Mouse (Mus musculus): ENCODE data around the gene Prss41.

Gene Prss41

DNA sequence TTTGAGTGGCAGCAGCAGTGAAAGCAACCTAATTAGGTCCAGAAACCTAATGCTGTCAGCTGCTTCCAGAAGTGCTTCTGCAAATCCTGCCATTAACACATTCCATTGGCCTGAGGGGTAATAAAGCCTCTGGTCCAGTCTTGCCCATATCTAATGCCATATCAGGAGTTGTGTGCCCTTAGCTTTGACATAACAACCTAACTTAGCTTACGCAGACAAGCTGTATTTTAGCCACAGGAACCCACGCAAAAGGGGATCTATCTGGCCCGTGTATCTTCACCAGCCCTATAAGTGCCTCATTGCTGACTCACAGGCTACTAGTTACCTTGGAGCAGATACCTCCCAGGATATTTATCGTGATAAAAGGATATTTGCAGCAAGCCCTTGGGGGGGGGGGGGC lies 18.4 kb downstream of the Prss41 start:
- DNase-seq (ENCODE audit: low spot score) = no peak

DNA sequence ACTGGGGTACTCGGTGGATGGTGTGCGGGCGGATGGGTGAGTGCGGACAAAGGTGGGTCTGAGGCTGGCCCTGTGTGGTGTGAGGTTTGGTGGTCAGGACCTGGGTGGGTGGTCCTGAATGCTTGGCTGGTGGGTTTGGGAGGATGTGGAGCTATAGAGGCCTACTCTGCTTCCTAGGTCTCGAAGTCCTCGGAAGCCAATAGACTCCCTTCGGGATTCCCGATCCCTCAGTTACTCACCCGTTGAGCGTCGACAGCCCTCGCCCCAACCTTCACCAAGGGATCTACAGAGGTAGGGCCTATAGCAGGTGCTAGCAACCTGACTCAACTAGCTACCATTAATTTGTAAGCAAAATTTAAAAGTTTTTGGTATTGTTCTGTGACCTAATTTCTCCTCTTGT lies 20.4 kb downstream of the Prss41 start:
- DNase-seq (ENCODE audit: low spot score) = no peak

DNA sequence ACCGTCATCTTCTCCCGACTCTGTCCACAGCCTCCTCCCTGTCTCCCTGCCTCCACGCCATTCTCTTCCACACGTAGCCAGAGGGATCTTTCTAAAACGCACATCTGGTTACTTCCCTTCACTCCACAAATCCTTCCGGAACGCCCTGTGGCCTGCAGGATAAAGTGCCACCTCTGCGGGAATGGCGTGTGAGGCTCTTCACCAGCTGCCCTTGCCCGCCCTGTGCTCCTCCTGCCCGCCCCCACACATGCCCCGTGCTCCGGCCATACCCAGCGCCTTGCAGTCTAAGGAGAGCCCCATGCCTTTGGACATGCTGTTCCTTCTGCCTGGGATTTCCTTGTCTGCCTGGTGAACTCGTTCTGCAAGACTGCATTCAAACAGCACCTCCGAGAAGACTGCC lies 21.0 kb downstream of the Prss41 start:
- no peak for DNase-seq (ENCODE audit: low spot score)

DNA sequence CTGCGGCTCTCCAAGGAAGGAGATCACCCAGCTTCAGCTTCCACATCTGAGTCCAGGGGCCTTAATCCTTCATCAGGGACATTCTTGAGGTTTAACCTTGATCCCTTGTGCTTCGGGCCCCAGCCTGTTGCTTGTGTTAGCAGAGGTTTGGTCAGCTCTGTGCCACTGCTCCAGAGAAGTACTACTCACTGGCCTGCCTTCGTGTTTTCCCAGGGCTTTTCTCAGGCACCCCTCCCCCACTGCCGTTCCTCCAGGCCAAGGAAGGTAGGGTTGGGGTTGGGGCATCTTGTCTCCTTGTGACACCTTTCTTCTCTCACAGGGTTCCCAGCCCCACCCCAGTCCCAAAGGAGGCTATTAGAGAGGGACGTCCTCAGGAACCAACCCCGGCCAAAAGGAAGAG lies 21.9 kb downstream of the Prss41 start:
- DNase-seq (ENCODE audit: low spot score) = no peak

DNA sequence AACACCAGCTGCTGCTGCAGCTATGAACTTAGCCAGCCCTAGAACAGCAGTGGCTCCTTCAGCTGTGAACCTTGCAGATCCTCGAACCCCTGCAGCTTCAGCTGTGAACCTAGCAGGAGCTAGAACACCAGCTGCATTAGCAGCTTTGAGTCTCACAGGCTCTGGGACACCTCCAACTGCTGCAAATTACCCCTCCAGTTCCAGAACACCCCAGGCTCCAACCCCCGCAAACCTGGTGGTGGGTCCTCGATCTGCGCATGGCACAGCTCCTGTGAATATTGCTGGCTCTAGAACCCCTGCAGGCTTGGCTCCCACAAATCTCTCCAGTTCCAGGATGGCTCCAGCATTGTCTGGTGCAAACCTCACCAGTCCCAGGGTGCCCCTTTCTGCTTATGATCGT lies 23.2 kb downstream of the Prss41 start:
- DNase-seq (ENCODE audit: low spot score) = no peak

DNA sequence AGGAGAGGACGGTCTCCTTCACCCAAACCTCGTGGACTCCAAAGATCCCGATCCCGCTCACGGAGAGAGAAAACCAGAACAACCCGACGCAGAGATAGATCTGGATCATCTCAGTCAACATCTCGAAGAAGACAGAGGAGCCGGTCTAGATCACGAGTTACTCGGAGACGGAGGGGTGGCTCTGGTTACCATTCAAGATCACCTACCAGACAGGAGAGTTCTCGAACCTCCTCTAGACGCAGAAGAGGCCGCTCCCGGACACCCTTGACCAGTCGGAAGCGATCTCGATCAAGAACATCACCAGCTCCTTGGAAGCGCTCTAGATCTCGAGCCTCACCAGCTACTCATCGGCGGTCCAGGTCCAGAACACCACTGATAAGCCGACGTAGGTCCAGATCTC lies 24.7 kb downstream of the Prss41 start:
- no peak for DNase-seq (ENCODE audit: low spot score)

DNA sequence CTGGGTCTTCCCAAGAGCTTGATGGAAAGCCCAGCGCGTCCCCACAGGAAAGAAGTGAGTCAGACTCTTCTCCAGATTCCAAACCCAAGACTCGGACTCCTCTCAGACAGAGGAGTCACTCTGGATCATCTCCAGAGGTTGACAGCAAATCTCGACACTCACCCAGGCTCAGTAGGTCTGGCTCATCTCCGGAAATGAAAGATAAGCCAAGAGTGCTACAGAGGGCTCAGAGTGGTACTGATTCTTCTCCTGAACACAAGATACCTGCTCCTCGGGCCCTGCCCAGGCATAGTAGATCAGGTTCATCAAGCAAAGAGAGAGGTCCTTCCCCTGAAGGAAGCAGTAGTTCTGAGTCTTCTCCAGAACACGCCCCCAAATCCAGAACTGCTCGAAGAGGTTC lies 25.4 kb downstream of the Prss41 start:
- DNase-seq (ENCODE audit: low spot score) = no peak

DNA sequence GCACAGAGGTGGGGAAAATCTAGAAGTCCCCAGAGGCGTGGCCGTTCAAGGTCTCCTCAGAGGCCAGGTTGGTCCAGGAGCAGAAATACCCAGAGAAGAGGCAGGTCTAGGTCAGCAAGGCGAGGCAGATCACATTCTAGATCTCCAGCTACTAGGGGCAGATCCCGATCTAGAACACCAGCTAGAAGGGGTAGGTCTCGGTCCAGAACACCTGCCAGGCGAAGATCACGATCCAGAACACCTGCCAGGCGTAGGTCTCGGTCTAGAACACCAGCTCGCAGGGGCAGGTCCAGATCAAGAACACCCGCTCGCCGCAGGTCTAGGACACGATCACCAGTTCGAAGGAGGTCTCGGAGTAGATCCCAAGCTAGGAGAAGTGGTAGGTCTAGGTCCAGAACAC lies 28.3 kb downstream of the Prss41 start:
- no peak for DNase-seq (ENCODE audit: low spot score)

DNA sequence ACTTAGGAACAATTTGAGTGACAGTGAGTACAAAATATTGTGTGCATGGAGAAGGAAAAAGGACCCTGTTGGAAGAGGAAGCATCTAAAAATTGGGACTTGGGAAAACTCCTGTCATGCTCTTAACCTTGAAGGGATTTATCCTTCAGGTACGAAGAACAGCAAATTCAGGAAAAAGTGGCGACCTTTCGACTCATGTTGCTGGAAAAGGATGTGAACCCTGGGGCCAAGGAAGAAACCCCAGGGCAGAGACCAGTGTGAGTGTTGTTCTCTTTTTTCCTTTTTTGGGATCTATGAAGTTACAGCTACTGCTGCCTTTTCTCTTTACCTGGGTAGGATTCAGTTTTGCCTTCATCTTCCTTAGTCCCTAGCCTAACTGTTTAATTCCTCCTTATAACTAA lies 36.1 kb downstream of the Prss41 start:
- no peak for DNase-seq (ENCODE audit: low spot score)

DNA sequence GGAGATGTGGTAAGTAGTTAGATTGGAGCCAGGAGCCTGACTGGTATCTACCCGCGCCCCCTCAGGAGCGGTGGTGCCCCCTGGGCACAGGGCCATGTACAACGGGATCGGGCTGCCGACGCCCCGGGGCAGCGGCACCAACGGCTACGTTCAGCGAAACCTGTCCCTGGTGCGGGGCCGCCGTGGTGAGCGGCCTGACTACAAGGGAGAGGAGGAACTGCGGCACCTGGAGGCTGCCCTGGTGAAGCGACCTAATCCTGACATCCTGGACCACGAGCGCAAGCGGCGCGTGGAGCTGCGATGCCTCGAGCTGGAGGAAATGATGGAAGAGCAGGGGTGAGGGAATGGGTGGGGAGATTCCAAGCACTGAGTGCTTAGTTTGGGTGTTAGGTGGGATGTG lies 37.1 kb downstream of the Prss41 start:
- DNase-seq (ENCODE audit: low spot score) = no peak

DNA sequence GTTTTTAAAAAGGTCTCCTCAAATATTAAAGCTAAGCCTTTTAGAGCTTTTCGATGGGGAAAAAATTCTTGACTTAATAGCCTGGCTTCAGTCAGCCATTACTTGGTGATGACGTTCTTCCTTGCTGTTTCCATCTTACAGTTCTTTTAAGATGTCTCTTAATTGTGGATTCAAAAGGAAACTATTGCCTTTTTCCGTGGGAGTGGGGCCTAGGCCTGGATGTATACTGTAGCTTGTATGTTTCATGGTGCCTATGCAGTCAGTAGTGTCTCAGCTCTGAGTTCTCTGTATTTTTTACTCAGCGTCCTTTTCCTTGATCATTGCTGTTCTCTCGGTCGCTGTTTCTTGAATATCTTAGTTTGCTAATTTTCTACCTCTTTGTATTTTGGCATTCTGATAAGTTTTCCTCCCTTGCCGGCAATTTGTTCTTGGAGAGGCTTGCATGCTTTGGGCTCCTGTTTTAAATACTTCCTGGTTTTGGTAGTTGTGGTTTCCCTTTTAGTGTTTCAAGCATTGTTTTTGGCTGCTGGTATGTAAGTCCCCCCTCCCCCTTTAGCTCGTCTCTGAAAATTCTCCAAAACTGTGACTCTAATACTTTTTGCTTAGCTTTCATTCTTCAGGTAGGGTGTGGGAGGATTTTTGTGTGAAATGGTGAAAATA lies 39.4 kb downstream of the Prss41 start:
- no peak for DNase-seq (ENCODE audit: low spot score)

DNA sequence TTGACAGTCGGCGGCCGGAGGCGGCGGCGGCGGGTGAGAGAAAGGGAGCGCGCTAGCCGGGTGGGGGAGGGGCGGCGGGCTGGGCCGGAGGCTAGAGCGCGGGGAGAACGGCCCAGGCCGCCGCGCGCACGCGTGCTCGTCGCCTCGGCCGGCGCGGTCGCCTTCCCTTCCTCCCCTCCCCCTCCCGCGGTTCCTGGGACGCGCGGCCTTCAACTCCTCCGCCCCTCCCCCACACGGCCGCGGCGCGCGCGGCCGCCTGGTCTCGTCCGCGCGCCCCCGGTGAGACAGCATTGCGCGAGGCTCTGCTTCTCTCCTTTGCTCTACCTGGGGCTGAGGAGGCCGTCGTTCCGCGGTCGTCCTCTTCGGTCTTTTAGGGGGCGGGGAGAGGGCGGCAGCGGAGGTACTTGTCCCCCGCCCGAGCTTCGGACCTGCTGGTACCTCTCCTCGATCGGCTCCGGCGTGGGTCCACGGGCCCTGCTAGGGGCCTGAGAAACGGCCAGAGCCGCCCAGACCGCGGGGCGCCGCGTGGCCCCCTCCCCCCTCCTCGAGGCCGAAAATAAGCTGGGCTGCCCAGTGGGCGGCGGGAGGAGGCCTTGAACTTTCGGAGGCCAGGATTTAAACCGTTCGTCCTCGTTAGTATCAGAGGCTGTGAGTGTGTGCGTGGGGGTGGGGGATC lies 40.5 kb downstream of the Prss41 start:
- peak; percentile 94 for DNase-seq (ENCODE audit: low spot score)

DNA sequence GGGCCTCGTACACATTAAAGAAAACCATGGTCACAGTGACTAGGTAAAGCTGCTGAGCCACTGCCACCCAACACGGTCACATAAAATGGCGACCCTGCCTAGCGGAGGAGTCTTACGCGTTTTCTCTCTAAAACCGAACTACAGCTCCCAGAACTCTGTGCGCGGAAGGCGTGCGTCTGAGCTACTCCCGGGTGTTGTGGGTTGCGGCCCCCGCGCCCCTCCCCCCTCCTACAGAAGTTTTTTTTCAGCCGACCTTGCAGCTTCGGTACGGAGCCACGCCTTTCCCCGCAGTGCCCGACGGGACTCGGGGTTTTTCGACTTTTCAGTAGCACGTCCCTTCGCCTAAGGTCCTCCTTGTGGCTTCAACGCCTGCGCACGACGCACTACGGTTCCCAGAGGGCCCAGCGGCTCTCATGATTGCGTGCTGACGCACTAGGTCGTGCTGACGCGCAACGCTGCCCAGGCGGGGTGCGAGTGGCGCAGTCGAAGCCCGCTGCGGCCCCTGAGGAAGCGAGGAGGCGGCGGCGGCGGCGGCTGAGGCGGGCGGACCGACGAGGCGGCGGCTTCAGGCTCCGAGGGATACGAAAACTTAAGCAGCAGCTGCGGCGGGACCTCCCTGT lies 41.1 kb downstream of the Prss41 start:
- DNase-seq (ENCODE audit: low spot score) = peak; percentile 99

DNA sequence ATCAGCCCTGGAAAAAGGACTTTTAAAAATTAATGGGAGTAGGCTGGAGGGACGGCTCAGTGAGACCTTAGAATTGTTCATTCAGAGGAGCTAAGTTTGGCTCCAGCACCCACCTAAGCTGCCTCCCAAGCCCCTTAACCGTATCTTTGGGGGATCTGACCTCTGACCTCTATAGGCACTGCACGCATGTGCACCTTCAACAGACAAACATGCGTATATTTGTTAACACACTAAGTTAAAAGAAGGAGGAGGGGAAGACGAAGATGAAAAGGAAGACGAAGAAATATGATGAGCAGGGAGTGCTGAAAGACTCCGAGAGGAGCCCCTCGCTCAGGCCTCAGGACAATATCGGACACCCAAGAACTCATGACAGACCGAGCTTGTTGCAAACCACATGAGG lies 42.3 kb downstream of the Prss41 start:
- no peak for DNase-seq (ENCODE audit: low spot score)

DNA sequence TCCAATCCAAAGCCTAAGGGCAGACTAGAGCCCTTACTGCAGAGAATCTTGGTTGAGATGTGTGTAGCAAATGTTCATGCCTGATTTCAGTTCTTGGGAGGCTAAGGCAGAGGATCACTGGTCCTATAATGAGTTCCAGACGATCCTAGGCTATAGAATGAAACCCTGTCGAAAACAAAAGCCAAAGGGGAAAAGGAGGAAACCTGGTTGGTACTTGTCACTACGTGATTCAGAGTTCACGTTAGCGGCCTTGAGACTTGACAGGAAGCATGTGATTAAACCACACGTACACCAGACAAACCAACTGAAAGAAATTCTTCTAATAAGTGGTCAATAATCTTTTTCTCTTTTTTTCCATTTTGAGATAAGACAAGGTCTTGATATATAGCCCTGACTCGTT lies 46.7 kb downstream of the Prss41 start:
- DNase-seq (ENCODE audit: low spot score) = peak; percentile 45

DNA sequence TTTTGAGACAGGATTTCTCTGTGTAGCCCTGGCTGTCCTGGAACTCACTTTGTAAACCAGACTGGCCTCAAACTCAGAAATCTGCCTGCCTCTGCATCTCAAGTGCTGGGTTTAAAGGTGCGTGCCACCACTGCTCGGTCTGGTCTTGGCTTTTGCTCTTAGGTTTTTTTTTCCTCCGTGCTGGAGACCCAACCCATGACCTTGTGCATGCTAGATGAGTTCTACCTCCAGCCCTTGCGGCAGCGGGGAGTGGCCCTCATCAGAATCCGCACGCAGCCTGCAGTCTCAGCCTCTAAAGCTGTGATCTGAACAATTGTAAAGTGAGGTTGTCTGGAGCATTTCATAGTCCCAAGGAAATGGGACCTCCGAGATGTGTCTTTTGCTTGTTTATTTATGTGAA lies 48.6 kb downstream of the Prss41 start:
- no peak for DNase-seq (ENCODE audit: low spot score)

DNA sequence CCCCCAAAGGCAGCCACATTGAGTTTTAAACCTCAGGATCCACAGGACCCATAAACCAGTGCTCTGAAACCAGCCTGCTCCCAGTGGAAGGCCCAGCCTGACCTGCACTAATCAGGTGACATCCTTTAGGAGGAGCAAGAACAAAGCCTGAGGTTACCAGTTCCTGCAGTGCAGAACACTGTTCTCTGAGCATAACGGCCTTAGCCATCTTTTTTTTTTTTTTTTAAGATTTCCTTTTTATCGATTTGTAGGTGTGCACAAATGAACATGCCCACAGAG lies 53.0 kb downstream of the Prss41 start:
- DNase-seq (ENCODE audit: low spot score) = no peak

DNA sequence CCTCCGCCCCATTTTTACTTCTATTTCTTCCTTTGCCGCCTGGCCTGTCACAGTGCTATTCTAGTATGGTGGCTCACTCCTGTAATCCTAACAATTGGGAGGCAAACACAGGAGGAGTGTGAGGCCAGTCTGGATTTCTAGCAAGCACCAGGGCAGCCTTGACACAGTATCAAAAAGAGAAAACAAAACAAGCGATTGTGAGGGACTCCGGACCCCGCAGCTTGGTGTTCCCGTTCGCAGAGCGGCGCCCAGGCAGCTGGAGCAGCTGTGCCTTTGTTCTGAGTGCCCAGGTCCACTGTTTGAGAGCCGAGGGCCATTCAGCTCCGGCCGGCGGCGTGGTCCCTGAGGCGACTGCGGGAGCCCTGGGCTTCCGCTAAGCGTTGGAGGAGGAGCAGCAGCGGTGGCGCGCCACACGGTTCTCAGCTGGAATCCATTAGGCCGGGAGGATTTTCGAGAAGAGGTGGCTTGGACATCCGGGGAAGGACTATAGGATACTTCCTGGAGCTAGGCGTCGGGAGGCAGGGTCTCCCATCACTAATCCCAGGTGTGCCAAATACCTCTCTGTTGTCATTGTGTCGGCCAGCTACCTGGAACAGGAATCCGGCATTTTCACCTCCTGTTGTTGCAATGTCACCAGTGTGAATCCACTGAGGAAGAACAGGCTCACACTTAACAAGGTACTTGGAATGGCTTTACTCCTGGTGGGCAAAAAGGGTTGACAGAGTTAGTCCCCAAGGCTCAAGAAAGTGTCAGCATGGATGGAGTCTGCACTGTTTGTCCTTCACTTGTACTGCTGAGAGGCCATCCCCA lies 53.5 kb downstream of the Prss41 start, which contains the start of gene Srrm2:
Srrm2 (plus strand) TSS at position 264 of the 810 bp plus-strand sequence.
- DNase-seq (ENCODE audit: low spot score) = peak; percentile 83

DNA sequence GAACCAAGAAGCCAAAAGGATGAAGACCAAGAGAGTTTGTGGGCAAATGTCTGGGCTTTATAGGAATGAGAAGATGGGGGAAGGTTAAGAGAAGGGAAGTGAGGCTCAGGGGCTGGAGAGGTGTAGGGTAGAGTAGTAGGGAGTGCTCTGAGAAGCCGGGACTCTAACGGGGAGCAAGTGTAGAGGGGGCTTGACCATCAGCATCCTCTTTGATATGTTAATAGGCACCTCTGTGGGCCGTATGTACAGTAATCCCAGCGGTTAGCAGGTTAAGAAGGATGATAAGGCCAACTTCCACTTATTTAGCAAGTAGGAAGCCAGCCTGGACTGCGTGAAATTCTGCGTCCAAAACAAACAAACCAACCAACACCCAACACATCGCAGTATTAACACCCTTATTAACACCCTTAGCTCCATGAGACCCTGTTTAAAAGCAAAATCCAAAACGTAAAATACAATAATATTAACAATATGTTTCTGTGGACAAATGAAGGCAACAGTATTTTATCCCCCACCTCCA lies 54.2 kb downstream of the Prss41 start:
- peak; percentile 17 for DNase-seq (ENCODE audit: low spot score)

DNA sequence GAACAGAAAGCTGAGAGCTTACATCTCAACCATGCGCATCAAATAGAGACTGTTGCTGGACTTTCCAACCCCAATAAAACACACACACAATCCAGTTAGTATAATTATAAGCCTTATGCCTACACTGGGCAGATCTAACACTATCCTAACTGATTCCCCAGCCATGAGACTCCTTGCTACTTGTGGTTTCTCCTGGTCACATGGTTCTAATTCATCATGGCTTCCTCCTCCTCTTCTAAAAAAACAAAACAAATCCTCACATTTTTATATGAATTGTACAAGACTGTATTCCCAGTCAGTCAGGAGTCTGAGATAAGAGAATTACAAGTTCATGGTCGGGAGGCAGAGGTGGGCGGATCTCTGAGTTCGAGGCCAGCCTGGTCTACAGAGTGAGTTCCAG lies 55.0 kb downstream of the Prss41 start:
- no peak for DNase-seq (ENCODE audit: low spot score)

Measured in embryo, embryonic 10.5 days (tissue).